Mouse (Mus musculus) CH12.LX (cell line): ENCODE results near the gene Mon2.
A peak's percentile ranks its signal among the peaks of the same experiment; 100 is the strongest.

Experiments used
- CTCF ChIP-seq, 2 experiments: IDR thresholded peaks in 1 of 2; conservative IDR thresholded peaks in 1 of 2; 2 replicates each; pipeline ENCODE4 v1.5.1; 2011 to 2012; ENCODE audit warnings: low read depth in 2 of 2, low read length in 2 of 2, improper control_type of control experiment in 1 of 2, inconsistent platforms in 1 of 2, mild to moderate bottlenecking in 1 of 2, moderate library complexity in 1 of 2
- E2F4 ChIP-seq: IDR thresholded peaks from 2 replicates; pipeline ENCODE4 v1.6.1; 2011; ENCODE audit warnings: low read depth, low read length, improper control_type of control experiment; ENCODE audit not compliant: insufficient replicate concordance
- EP300 ChIP-seq: IDR thresholded peaks from 2 replicates; pipeline ENCODE4 v1.6.1; 2011; ENCODE audit warnings: low read length, improper control_type of control experiment
- MAFK ChIP-seq: IDR thresholded peaks from 2 replicates; pipeline ENCODE4 v1.6.1; 2011; ENCODE audit warnings: low read length, improper control_type of control experiment; ENCODE audit not compliant: insufficient replicate concordance
- MAZ ChIP-seq: IDR thresholded peaks from 2 replicates; pipeline ENCODE4 v1.6.1; 2012; ENCODE audit warnings: low read depth, mild to moderate bottlenecking, inconsistent platforms, low read length, improper control_type of control experiment, moderate library complexity
- MEF2A ChIP-seq: IDR thresholded peaks from 2 replicates; pipeline ENCODE4 v1.6.1; 2014; ENCODE audit warnings: low read depth, mild to moderate bottlenecking, inconsistent platforms, low read length, improper control_type of control experiment, borderline replicate concordance
- MXI1 ChIP-seq: IDR thresholded peaks from 2 replicates; pipeline ENCODE4 v1.6.1; 2011; ENCODE audit warnings: mild to moderate bottlenecking, low read depth, low read length, improper control_type of control experiment
- POLR2A ChIP-seq: IDR thresholded peaks from 2 replicates; pipeline ENCODE4 v1.6.1; 2011; ENCODE audit warnings: low read depth, mild to moderate bottlenecking, improper control_type of control experiment, low read length
- USF1 ChIP-seq: IDR thresholded peaks from 2 replicates; pipeline ENCODE4 v1.6.1; 2014; ENCODE audit warnings: low read depth, mild to moderate bottlenecking, inconsistent platforms, low read length, improper control_type of control experiment
- USF2 ChIP-seq: conservative IDR thresholded peaks from 2 replicates; pipeline ENCODE4 v1.6.1; 2011; ENCODE audit warnings: low read depth, low read length, improper control_type of control experiment
- ZC3H11A ChIP-seq: IDR thresholded peaks from 2 replicates; pipeline ENCODE4 v1.6.1; 2012; ENCODE audit warnings: low read depth, mild to moderate bottlenecking, inconsistent platforms, low read length, improper control_type of control experiment
- ZKSCAN1 ChIP-seq: IDR thresholded peaks from 2 replicates; pipeline ENCODE4 v1.6.1; 2012; ENCODE audit warnings: low read depth, inconsistent platforms, low read length, improper control_type of control experiment, borderline replicate concordance

DNA sequence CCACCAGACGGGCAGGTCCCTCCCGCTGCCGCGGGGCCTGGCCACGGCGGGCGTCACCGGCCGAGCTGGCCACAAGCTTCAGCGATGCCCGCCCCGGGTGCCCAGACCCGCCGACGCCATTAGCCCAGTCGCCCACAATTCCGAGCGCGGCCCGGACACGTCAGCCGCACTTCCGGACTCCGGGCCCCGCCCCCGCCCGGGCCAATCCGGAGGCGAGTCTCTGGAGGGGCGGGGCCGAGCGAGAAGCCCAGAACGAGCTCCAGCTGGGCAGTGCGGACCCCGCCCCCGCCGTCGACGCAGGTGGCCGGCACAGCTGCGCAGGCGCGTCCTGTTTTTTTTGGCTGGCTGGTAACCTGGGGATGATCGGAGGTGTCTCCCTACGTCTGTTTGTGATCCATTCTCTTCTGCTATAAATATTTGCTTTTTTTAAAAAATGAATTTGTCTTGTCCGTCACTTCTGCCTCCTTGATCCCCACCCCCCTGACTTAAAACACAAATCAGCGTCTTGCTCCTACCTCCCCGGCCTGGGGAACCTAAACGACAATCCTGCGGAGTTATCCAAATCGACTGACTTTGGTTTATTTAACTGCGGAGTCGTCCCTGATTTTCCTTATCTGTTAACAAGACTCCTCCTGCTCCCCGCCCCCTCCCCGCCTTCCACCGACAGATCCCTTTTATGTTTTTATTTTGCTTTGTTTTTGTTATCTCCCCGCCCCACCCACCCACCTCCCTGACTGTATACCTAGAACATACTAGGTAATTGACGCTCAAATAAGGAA is at the start of gene Mon2:
- TF ChIP-seq E2F4, result no peak
- no peak for TF ChIP-seq CTCF (conservative IDR thresholded peaks at IDR 0.05 in 1 of 2, IDR thresholded peaks at IDR 0.05 in 1 of 2; ENCODE audit: low read depth in 2 of 2, low read length in 2 of 2)
- no peak for TF ChIP-seq MEF2A
- TF ChIP-seq ZKSCAN1, result no peak
- TF ChIP-seq MAZ, result no peak
- no peak for TF ChIP-seq ZC3H11A
- peak; percentile 78 for TF ChIP-seq POLR2A
- TF ChIP-seq USF2, result no peak
- no peak for TF ChIP-seq EP300
- TF ChIP-seq MAFK, result no peak
- TF ChIP-seq USF1, result no peak
- peak; percentile 43; the same call in 1 of the 2 replicates for TF ChIP-seq MXI1
